Mouse (Mus musculus) limb, embryonic 14.5 days (tissue): ENCODE data around the gene Tacr1. TPM values are rescaled to one million over a fixed set of nuclear protein-coding genes. Genes with fewer than 3 reads are reported as not detected.
A peak's percentile ranks its signal among the peaks of the same experiment; 100 is the strongest.

Experiments
- ATAC-seq: fragments of 200-750 bp; cut with Nextera tagmentation; 2 replicates; pipeline ENCODE4 v1.8.0; 2017; ENCODE audit warnings: low read depth, moderate number of reproducible peaks, moderate TSS enrichment; ENCODE audit not compliant: low FRiP score
- DNase-seq: peaks from one replicate; pipeline ENCODE4 v3.0.0-alpha.2; 2015; ENCODE audit warnings: low spot score
- H3K27ac ChIP-seq: fragments of 300-500 bp; sonication (generic); replicated peaks from 2 replicates; pipeline ENCODE4 v1.5.1; 2014; ENCODE audit warnings: low read depth, mild to moderate bottlenecking, low read length, moderate library complexity, mixed read lengths
- H3K27me3 ChIP-seq: fragments of 300-500 bp; sonication (generic); 2 replicates; pipeline ENCODE4 v1.6.1; 2014; ENCODE audit warnings: low read length, mixed read lengths; ENCODE audit not compliant: control insufficient read depth, insufficient read depth
- H3K36me3 ChIP-seq: fragments of 300-500 bp; sonication (generic); 2 replicates; pipeline ENCODE4 v1.6.1; 2014; ENCODE audit warnings: mild to moderate bottlenecking, low read length, moderate library complexity, mixed read lengths; ENCODE audit not compliant: control insufficient read depth, insufficient read depth
- H3K4me1 ChIP-seq: fragments of 300-500 bp; sonication (generic); 2 replicates; pipeline ENCODE4 v1.6.1; 2014; ENCODE audit warnings: antibody characterized with exemption, low read length, mixed read lengths; ENCODE audit not compliant: control insufficient read depth, insufficient read depth
- H3K4me2 ChIP-seq: fragments of 300-500 bp; sonication (generic); replicated peaks from 2 replicates; pipeline ENCODE4 v1.6.1; 2014; ENCODE audit warnings: low read depth, mild to moderate bottlenecking, low read length, moderate library complexity; ENCODE audit not compliant: severe bottlenecking
- H3K4me3 ChIP-seq: fragments of 300-500 bp; sonication (generic); replicated peaks from 2 replicates; pipeline ENCODE4 v1.5.1; 2014; ENCODE audit warnings: low read length
- H3K9ac ChIP-seq: fragments of 300-500 bp; sonication (generic); 2 replicates; pipeline ENCODE4 v1.6.1; 2014; ENCODE audit warnings: mild to moderate bottlenecking, low read depth, low read length, moderate library complexity; ENCODE audit not compliant: severe bottlenecking
- H3K9me3 ChIP-seq: fragments of 300-500 bp; sonication (generic); 2 replicates; pipeline ENCODE4 v1.6.1; 2016; ENCODE audit warnings: low read length; ENCODE audit not compliant: control insufficient read depth
- POLR2A ChIP-seq: fragments of 200-500 bp; IDR thresholded peaks from 2 replicates; pipeline ENCODE4 v1.8.0; 2012; ENCODE audit warnings: inconsistent platforms, mild to moderate bottlenecking, moderate library complexity, borderline replicate concordance; ENCODE audit not compliant: insufficient read depth, insufficient read length; ENCODE audit errors: extremely low read depth
- whole genome bisulfite sequencing: fragments of 180-500 bp; shearing (Covaris S2); extraction: QIAGEN DNeasy Blood & Tissue Kit; methylation state at CpG from one replicate; pipeline ENCODE4 v1.1.7; 2014; 5-methylcytosine and 5-hydroxymethylcytosine counted together
- polyA plus RNA-seq, 2 experiments: library from polyadenylated mRNA; depleted of rRNA in 1 of 2; stranded (reverse) in 1 of 2; unstranded in 1 of 2; fragments of >200 nt; fragmentation: Nextera tagmentation in 1 of 2; extraction: Ambion mirVana in 1 of 2; gene quantifications; 2 replicates each; pipeline versions ENCODE4 v1.2.1 to v1.2.3; 2012 to 2014

Tacr1 gene
- polyA plus RNA-seq, 2 experiments: 0.40 to 0.49 TPM

GRCm38 (mm10) chr6:82585396-82585795, 183.3 kb downstream of the Tacr1 start:
- 58% methylated on average over 5 of the region's 6 CpGs for WGBS

GRCm38 (mm10) chr6:82589387-82589786, 187.3 kb downstream of the Tacr1 start:
- H3K27ac ChIP-seq: no peak overlapping the region
- H3K9ac ChIP-seq: no peak overlapping the region
- H3K9me3 ChIP-seq: no peaks in the 10 kb centered on the region
- no peak for TF ChIP-seq POLR2A
- DNase-seq (no peak), ATAC-seq (no peak)
- no peaks in the 10 kb centered on the region for H3K36me3 ChIP-seq
- no peaks in the 10 kb centered on the region for H3K4me1 ChIP-seq
- H3K27me3 ChIP-seq: no peaks in the 10 kb centered on the region
- WGBS: 86% methylated on average over 7 of the region's 7 CpGs
- no peak overlapping the region for H3K4me2 ChIP-seq
- H3K4me3 ChIP-seq: no peak overlapping the region

More at GRCm38 (mm10) chr6:82585396-82585795, 183.3 kb downstream of the Tacr1 start:
- no peaks in the 10 kb centered on the region for H3K36me3 ChIP-seq
- H3K9ac ChIP-seq: no peak overlapping the region
- no peak overlapping the region for H3K4me3 ChIP-seq
- ATAC-seq (no peak), DNase-seq (no peak)
- H3K27me3 ChIP-seq: no peaks in the 10 kb centered on the region
- no peak overlapping the region for H3K27ac ChIP-seq
- no peak overlapping the region for H3K4me2 ChIP-seq
- TF ChIP-seq POLR2A: no peak
- H3K9me3 ChIP-seq: no peaks in the 10 kb centered on the region
- H3K4me1 ChIP-seq: no peaks in the 10 kb centered on the region

GRCm38 (mm10) chr6:82595461-82596090, 193.4 kb downstream of the Tacr1 start:
- TF ChIP-seq POLR2A: no peak
- Histone ChIP-seq H3K9me3 (no peaks in the 10 kb centered on the region), H3K4me1 (no peaks in the 10 kb centered on the region), H3K4me3 (no peak overlapping the region), H3K4me2 (no peak overlapping the region), H3K9ac (no peak overlapping the region), H3K36me3 (no peaks in the 10 kb centered on the region), H3K27ac (no peak overlapping the region), H3K27me3 (no peaks in the 10 kb centered on the region)
- WGBS: 23% methylated on average over 8 of the region's 8 CpGs
- DNase-seq (no peak), ATAC-seq (no peak)

GRCm38 (mm10) chr6:82603228-82603627, 201.1 kb downstream of the Tacr1 start:
- ATAC-seq: no peak
- TF ChIP-seq POLR2A: no peak
- WGBS: 67% methylated on average over 9 of the region's 9 CpGs

GRCm38 (mm10) chr6:82603665-82604064, 201.5 kb downstream of the Tacr1 start:
- WGBS: 43% methylated on average over 2 of the region's 2 CpGs
- no peaks in the 10 kb centered on the region for H3K36me3 ChIP-seq
- H3K27me3 ChIP-seq: no peaks in the 10 kb centered on the region
- ATAC-seq (no peak), DNase-seq (peak; percentile 10)
- no peak for TF ChIP-seq POLR2A
- H3K4me3 ChIP-seq: no peak overlapping the region
- no peaks in the 10 kb centered on the region for H3K9me3 ChIP-seq
- H3K4me1 ChIP-seq: no peaks in the 10 kb centered on the region
- no peak overlapping the region for H3K4me2 ChIP-seq
- H3K27ac ChIP-seq: no peak overlapping the region
- H3K9ac ChIP-seq: no peak overlapping the region

More at GRCm38 (mm10) chr6:82603228-82603627, 201.1 kb downstream of the Tacr1 start:
- Histone ChIP-seq H3K4me1 (no peaks in the 10 kb centered on the region), H3K9ac (no peak overlapping the region), H3K36me3 (no peaks in the 10 kb centered on the region), H3K9me3 (no peaks in the 10 kb centered on the region), H3K27me3 (no peaks in the 10 kb centered on the region), H3K4me3 (no peak overlapping the region), H3K27ac (no peak overlapping the region), H3K4me2 (no peak overlapping the region)
- no peak for DNase-seq

- Histone ChIP-seq H3K4me2 (no peak overlapping the region), H3K4me1 (no peaks in the 10 kb centered on the region), H3K9ac (no peak overlapping the region), H3K36me3 (no peaks in the 10 kb centered on the region), H3K4me3 (no peak overlapping the region), H3K9me3 (no peaks in the 10 kb centered on the region), H3K27me3 (no peaks in the 10 kb centered on the region), H3K27ac (no peak overlapping the region)
- WGBS: 63% methylated on average over 8 of the region's 8 CpGs
- no peak for ATAC-seq
- no peak for DNase-seq
- TF ChIP-seq POLR2A: no peak
These were observed 202.7 kb downstream of the Tacr1 start for GRCm38 (mm10) chr6:82604791-82605190.
